In the genomic region with DNA sequence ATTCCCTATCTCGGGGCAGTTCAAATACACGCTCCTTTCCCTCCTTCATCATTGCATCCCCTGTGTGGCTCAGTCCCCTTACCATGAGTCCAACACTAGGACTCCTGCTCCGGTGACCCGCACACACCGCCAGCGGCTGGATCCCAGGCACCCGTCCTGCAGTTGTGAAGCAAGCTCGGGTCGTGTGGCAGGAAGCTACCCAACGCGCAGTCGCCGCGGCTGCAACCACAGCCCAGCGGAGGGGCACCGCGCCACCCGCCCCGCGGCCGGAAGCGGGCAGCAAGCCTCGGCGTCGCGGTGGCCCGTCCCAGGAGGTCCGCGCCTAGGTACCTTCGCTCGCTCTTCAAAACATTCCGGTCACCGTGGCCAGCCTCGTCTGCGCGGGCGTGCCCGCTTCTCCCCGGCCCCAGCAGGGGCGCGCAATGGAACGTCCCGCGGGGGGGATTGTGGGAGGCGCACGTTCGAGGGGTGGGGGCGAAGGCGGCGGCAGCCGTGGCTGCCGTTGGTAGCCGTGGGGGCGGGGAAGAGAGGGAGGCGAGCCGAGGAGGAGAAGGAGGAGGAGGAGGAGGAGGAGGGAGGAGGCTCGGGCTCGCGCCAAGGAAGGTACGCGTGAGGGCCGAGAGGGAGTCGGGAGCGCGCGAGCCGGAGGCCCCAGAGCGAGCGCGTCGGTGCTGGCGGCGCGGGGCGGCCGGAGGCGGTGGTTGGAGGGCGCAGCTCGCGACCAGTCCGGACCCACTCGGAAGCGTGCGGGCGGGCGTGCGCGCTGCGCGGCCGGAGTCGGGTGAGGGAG, we compare ENCODE assay signal across 1 mouse cellular context.
TF ChIP-seq lines count a peak whose summit lies in the region.

No protein-coding gene starts in this region.

TF ChIP-seq in MEL, 35 proteins besides CTCF, POLR2A, EP300 and RAD21 (continued from another document):
- TF ChIP-seq ELF1 (IDR thresholded peaks at IDR 0.05; ENCODE audit: low read depth, low read length) (peak; percentile 71), USF2 (IDR thresholded peaks at IDR 0.05; ENCODE audit: borderline replicate concordance in 1 of 2, insufficient read depth in 1 of 2, low read depth in 1 of 2, low read length in 2 of 2) (no peak), TCF12 (IDR thresholded peaks at IDR 0.05; ENCODE audit: low read depth, low read length) (peak; percentile 63), CHD1 (IDR thresholded peaks at IDR 0.05; ENCODE audit: low read depth, low read length) (peak; percentile 99), SMC3 (IDR thresholded peaks at IDR 0.05; ENCODE audit: low read depth, low read length) (no peak), ZMIZ1 (IDR thresholded peaks at IDR 0.05; ENCODE audit: low read depth, low read length) (peak; percentile 64; the same call in 1 of the 2 replicates), NELFE (IDR thresholded peaks at IDR 0.05; ENCODE audit: low read depth, low read length) (peak; percentile 87), GATA1 (IDR thresholded peaks at IDR 0.05; ENCODE audit: low read depth, low read length) (no peak), ZKSCAN1 (IDR thresholded peaks at IDR 0.05; ENCODE audit: low read depth, low read length) (no peak), TBP (IDR thresholded peaks at IDR 0.05; ENCODE audit: low read depth, low read length) (peak; percentile 30; the same call in 1 of the 2 replicates), HCFC1 (IDR thresholded peaks at IDR 0.05; ENCODE audit: low read depth, low read length) (peak; percentile 82), SIN3A (IDR thresholded peaks at IDR 0.05; ENCODE audit: low read length) (peak; percentile 77), MAZ (IDR thresholded peaks at IDR 0.05; ENCODE audit: low read depth, low read length) (peak; percentile 100), ZNF384 (IDR thresholded peaks at IDR 0.05; ENCODE audit: low read depth, low read length) (no peak), MEF2A (IDR thresholded peaks at IDR 0.05; ENCODE audit: extremely low read depth, insufficient replicate concordance, low read depth, low read length, poor library complexity, severe bottlenecking) (peak; percentile 45; the same call in 1 of the 2 replicates), GABPA (IDR thresholded peaks at IDR 0.05; ENCODE audit: low read depth, low read length) (0 out of 2 replicates have a peak, but pooled peaks have one; percentile 20), BHLHE40 (IDR thresholded peaks at IDR 0.05; ENCODE audit: borderline replicate concordance, low read depth, low read length) (peak; percentile 87), USF1 (IDR thresholded peaks at IDR 0.05; ENCODE audit: low read depth, low read length) (peak; percentile 46), TAL1 (IDR thresholded peaks at IDR 0.05; ENCODE audit: low read length) (no peak), MYC (IDR thresholded peaks at IDR 0.05; ENCODE audit: low read depth, low read length) (no peak), RCOR1 (IDR thresholded peaks at IDR 0.05; ENCODE audit: low read depth, low read length) (peak; percentile 47), POLR2AphosphoS2 (IDR thresholded peaks at IDR 0.05; ENCODE audit: low read length) (peak; percentile 94), POLR2AphosphoS5 (IDR thresholded peaks at IDR 0.05; ENCODE audit: borderline replicate concordance, low read depth, low read length) (peak; percentile 43)
